Mouse (Mus musculus) limb, embryonic 13.5 days (tissue): Measurements from ENCODE around the gene Tesk2. TPM values are rescaled to one million over a fixed set of nuclear protein-coding genes. Genes with fewer than 3 reads are reported as not detected.
A peak's percentile ranks its signal among the peaks of the same experiment; 100 is the strongest.
"Not testable (repeated sequence)": the region's sequence is repeated elsewhere in the genome, so short reads cannot be mapped to it uniquely, and the experiment has no call there.

Source experiments
- ATAC-seq: fragments of 200-750 bp; cut with Nextera tagmentation; 2 replicates; pipeline ENCODE4 v1.8.0; 2017; ENCODE audit warnings: low read depth, moderate number of reproducible peaks, moderate TSS enrichment; ENCODE audit not compliant: low FRiP score
- H3K27ac ChIP-seq: fragments of 300-500 bp; sonication (generic); 2 replicates; pipeline ENCODE4 v1.5.1; 2015; ENCODE audit warnings: inconsistent platforms, mild to moderate bottlenecking, moderate library complexity
- H3K27me3 ChIP-seq: fragments of 300-500 bp; sonication (generic); 2 replicates; pipeline ENCODE4 v1.6.1; 2015; ENCODE audit warnings: mild to moderate bottlenecking, inconsistent platforms
- H3K36me3 ChIP-seq: fragments of 300-500 bp; sonication (generic); 2 replicates; pipeline ENCODE4 v1.6.1; 2015; ENCODE audit warnings: inconsistent platforms, mild to moderate bottlenecking, moderate library complexity
- H3K4me1 ChIP-seq: fragments of 300-500 bp; sonication (generic); 2 replicates; pipeline ENCODE4 v1.6.1; 2015; ENCODE audit warnings: inconsistent platforms
- H3K4me2 ChIP-seq: fragments of 300-500 bp; sonication (generic); replicated peaks from 2 replicates; pipeline ENCODE4 v1.6.1; 2015; ENCODE audit warnings: inconsistent platforms, mild to moderate bottlenecking, moderate library complexity
- H3K4me3 ChIP-seq: fragments of 300-500 bp; sonication (generic); 2 replicates; pipeline ENCODE4 v1.5.1; 2015; ENCODE audit warnings: moderate library complexity, mild to moderate bottlenecking, inconsistent platforms
- H3K9ac ChIP-seq: fragments of 300-500 bp; sonication (generic); 2 replicates; pipeline ENCODE4 v1.6.1; 2015; ENCODE audit warnings: mild to moderate bottlenecking, inconsistent platforms
- H3K9me3 ChIP-seq: fragments of 300-500 bp; sonication (generic); 2 replicates; pipeline ENCODE4 v1.6.1; 2016; ENCODE audit warnings: inconsistent platforms
- WGBS: fragments of 180-500 bp; shearing (Covaris S2); methylation state at CpG from one replicate; pipeline ENCODE4 v1.1.7; 2015; 5-methylcytosine and 5-hydroxymethylcytosine counted together
- polyA plus RNA-seq: library from polyadenylated mRNA; unstranded; fragments of >200 nt; fragmentation: Nextera tagmentation; extraction: Ambion mirVana; gene quantifications from 2 replicates; pipeline ENCODE4 v1.2.1, GENCODE M21; 2015

The Tesk2 gene
- polyA plus RNA-seq, 1 experiment from 2014 or later = 10.9 TPM

DNA sequence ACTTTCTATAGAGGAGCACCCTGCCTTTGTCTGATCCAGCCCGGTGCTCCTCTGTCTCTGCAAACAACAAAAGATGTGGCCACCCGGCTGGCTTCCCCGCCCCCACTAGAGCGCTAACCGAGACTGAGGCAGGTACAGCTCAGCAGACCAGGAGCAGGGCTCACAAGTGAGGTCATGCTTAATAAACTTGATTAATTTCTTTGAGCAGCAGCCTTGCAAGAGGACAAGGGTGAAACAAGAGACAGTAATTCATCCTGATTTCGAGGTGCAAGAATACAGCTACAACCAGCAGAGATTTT is 109.3 kb downstream of the Tesk2 start:
- H3K9ac ChIP-seq = no peak overlapping the region
- H3K4me2 ChIP-seq = no peak overlapping the region
- H3K4me1 ChIP-seq = peaks cover 6% of the 10 kb centered on the region
- no peaks in the 10 kb centered on the region for H3K9me3 ChIP-seq
- ATAC-seq = no peak
- no peak overlapping the region for H3K27ac ChIP-seq
- H3K27me3 ChIP-seq = no peaks in the 10 kb centered on the region
- no peaks in the 10 kb centered on the region for H3K36me3 ChIP-seq
- no peak overlapping the region for H3K4me3 ChIP-seq
- 22% methylated on average over 6 of the region's 6 CpGs for WGBS

DNA sequence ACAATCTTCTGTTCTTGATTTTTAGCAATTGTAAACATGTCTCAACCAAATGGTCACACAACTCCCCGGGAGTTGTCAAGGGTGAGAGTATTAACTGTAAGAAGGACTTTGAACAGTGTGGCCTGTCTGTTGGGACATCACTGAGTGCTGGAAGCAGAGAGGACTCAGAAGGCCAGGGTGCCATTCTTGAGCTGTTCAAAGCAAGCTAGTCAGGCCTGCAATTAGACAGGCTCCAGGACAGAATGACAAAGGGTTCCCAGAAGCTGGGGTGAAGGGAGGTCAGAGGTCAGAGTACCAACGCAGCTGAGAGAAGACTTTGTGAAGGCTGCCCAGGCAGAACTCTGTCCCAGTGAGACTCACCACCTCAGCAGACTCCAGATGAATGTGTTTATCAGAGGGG is 118.3 kb downstream of the Tesk2 start:
- WGBS = 31% methylated on average over 2 of the region's 2 CpGs
- Histone ChIP-seq H3K4me3 (no peak overlapping the region), H3K27ac (no peak overlapping the region), H3K27me3 (peaks cover 22% of the 10 kb centered on the region), H3K4me2 (no peak overlapping the region), H3K9me3 (no peaks in the 10 kb centered on the region), H3K9ac (no peak overlapping the region), H3K36me3 (no peaks in the 10 kb centered on the region), H3K4me1 (peaks cover 4% of the 10 kb centered on the region; the same call in 1 of the 2 replicates)
- no peak for ATAC-seq

DNA sequence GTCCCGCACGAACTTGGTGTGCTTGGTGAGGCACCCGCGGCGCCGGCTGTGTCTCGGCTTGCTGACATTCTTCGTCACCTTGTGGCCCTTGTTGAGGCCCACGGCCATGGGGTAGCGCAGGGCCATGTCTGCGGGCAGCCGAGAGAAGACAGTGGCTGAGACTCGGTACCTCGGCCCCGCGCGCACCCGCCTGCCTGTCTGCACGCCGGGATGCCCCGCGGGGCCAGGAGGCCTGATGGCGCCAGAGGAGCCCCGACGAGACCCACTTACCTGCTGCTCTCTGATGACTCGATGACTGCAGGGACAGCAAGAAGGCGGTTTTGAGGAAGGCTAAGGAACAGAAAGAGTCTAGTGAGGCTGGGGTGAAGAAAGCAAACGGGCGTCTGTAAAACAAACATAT is 119.3 kb downstream of the Tesk2 start:
- H3K4me2 ChIP-seq = peak overlapping the region; percentile 54
- not testable (repeated sequence) for ATAC-seq, H3K9ac ChIP-seq, H3K4me1 ChIP-seq, H3K9me3 ChIP-seq, H3K36me3 ChIP-seq, H3K27ac ChIP-seq
- H3K4me3 ChIP-seq = peak overlapping the region; percentile 24
- peaks cover 22% of the 10 kb centered on the region for H3K27me3 ChIP-seq
- WGBS = 26% methylated on average over 21 of the region's 29 CpGs

DNA sequence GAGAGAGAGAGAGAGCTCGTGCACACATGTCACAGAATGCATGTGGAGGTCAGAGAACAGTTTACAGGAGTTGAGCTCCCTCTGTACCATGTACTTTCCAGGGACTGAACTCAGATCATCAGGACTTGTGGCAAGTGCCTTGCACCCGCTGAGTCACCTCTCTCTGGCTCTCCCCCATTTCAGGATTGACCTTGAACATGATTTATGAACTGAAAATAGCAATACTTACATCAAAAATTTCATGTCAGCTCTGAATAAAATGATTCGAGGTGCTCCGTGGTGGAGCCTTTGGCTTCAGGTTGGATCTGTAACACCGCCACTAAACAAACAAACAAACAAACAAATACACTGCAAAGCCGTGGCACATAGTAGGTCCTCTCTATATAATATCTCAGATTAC is 120.1 kb downstream of the Tesk2 start:
- Histone ChIP-seq H3K9me3 (no peaks in the 10 kb centered on the region), H3K4me3 (no peak overlapping the region), H3K27ac (no peak overlapping the region), H3K4me1 (peaks cover 4% of the 10 kb centered on the region; the same call in 1 of the 2 replicates), H3K36me3 (no peaks in the 10 kb centered on the region), H3K4me2 (no peak overlapping the region), H3K9ac (no peak overlapping the region), H3K27me3 (peaks cover 22% of the 10 kb centered on the region)
- no peak for ATAC-seq
- 83% methylated on average over 6 of the region's 6 CpGs for WGBS

DNA sequence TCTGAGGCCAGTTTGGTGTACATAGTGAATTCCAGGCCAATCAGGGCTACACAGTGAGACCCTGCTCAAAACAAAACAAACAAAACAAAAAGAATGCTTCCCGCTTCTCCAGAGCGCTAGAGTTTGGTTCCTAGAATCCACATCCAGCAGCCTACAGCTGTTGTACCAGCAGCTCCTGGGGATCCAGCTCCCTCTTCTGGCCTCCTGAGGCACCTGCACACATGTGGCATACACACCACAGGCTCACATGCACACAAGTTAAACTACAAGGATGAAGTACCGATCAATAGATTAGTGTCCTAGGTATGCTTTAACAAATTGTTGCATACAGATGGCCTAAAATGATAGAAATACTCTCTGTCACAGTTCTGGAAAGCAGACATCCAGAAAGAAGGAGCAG is 123.6 kb downstream of the Tesk2 start:
- Histone ChIP-seq H3K27ac (no peak overlapping the region), H3K9ac (no peak overlapping the region), H3K4me1 (peaks cover 4% of the 10 kb centered on the region; the same call in 1 of the 2 replicates), H3K4me3 (no peak overlapping the region), H3K36me3 (no peaks in the 10 kb centered on the region), H3K9me3 (no peaks in the 10 kb centered on the region), H3K4me2 (no peak overlapping the region), H3K27me3 (peaks cover 17% of the 10 kb centered on the region)
- ATAC-seq = no peak
- WGBS = 96% methylated on average over 3 of the region's 3 CpGs

DNA sequence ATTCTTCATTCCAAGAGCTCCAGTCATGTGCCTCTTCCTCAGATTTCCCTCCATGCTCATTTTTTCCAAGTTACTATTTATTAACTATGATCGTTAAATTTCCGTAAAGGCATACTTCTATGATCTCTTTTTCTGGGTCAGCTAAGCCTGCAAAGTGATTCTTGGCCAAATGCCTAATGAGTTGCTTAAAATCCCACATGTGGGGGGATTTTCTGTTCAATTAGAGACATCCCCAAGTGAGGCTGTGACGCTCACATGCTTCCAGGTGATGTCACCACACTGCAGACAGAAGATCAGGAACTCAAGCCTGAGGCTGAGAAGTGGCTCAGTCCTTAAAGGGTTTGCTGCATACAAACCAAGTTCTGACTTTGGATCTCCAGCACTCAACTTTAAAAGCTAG is 129.2 kb downstream of the Tesk2 start:
- Histone ChIP-seq H3K27me3 (no peaks in the 10 kb centered on the region), H3K27ac (no peak overlapping the region), H3K4me2 (no peak overlapping the region), H3K4me3 (no peak overlapping the region), H3K9ac (no peak overlapping the region), H3K4me1 (0 out of 2 replicates have a peak, but pooled peaks cover 4% of the 10 kb centered on the region), H3K9me3 (no peaks in the 10 kb centered on the region), H3K36me3 (no peaks in the 10 kb centered on the region)
- ATAC-seq = no peak
- 64% methylated on average over 3 of the region's 3 CpGs for WGBS

DNA sequence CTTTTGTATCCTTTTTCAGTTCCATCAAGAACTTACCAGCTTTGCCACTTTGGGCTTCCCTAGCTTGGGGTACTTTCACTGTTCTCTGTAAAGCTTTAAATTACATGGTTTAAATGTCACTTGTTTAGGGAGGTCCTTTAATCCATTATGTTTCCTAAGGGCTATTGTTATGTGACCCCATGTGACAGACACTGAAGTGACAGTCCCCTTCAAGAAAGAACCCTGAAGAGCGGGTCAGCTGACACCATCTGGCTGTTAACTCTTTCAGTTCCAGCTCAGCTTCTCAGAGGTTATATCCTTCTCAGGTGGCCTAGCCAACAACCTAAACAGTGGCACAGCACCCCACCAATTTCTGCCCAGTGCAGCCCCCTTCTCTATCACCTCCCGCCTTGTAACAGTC is 133.5 kb downstream of the Tesk2 start:
- Histone ChIP-seq H3K36me3 (no peaks in the 10 kb centered on the region), H3K27ac (no peak overlapping the region), H3K4me3 (no peak overlapping the region), H3K9me3 (no peaks in the 10 kb centered on the region), H3K4me1 (0 out of 2 replicates have a peak, but pooled peaks cover 4% of the 10 kb centered on the region), H3K27me3 (no peaks in the 10 kb centered on the region), H3K9ac (no peak overlapping the region), H3K4me2 (no peak overlapping the region)
- ATAC-seq = no peak
- 30% methylated on average over 2 of the region's 2 CpGs for WGBS

Other genes starting within 250 kb of the Tesk2 start
- 15.6 and 16.5 TPM in 2 replicates for gene Ipp, start 213.4 kb upstream of the Tesk2 start, polyA plus RNA-seq
- gene Tmem69, start 165.0 kb upstream of the Tesk2 start, polyA plus RNA-seq = 20.4 and 20.8 TPM in 2 replicates
- gene Gpbp1l1, start 163.3 kb upstream of the Tesk2 start, polyA plus RNA-seq = 32.1 and 34.8 TPM in 2 replicates
- 2.1 and 3.1 TPM in 2 replicates for gene Ccdc17, start 124.3 kb upstream of the Tesk2 start, polyA plus RNA-seq
- gene Nasp, start 93.0 kb upstream of the Tesk2 start, polyA plus RNA-seq = 203 and 211 TPM in 2 replicates
- gene Akr1a1, start 69.3 kb upstream of the Tesk2 start, polyA plus RNA-seq = 774 and 800 TPM in 2 replicates
- gene Prdx1, start 35.4 kb upstream of the Tesk2 start, polyA plus RNA-seq = 1,184 and 1,195 TPM in 2 replicates
- gene Mmachc, start 12.5 kb upstream of the Tesk2 start, polyA plus RNA-seq = 25.0 and 27.1 TPM in 2 replicates
- gene Ccdc163, start 12.4 kb upstream of the Tesk2 start, polyA plus RNA-seq = 23.8 and 27.5 TPM in 2 replicates
- 40.4 and 41.2 TPM in 2 replicates for gene Toe1, start 86.7 kb downstream of the Tesk2 start, polyA plus RNA-seq
- gene Mutyh, start 86.8 kb downstream of the Tesk2 start, polyA plus RNA-seq = 18.2 and 19.4 TPM in 2 replicates
- gene Hpdl, start 100.8 kb downstream of the Tesk2 start, polyA plus RNA-seq = 1.0 TPM in 2 replicates
- 0.57 and 0.62 TPM in 2 replicates for gene Zswim5, start 156.4 kb downstream of the Tesk2 start, polyA plus RNA-seq